ENCODE assay signal across 8 mouse cellular contexts in genomic region chr2:144452364-144453008, GRCm38 (mm10).
DNase-seq lines count a peak whose midpoint lies in the region; ATAC-seq and TF ChIP-seq lines count a peak whose summit lies in the region.

No protein-coding gene starts in this region.

- peak; percentile 88 for ATAC-seq in inflammation-experienced regulatory T-cells, adult 6 months
- ATAC-seq in megakaryocyte progenitor cell, adult 5-6 weeks (replicated peaks; ENCODE audit: poor library complexity): peak; percentile 94

- intact Hi-C loops in left cerebral cortex, adult 2 months (cut with DNase I): loop anchor here (2.0 to 10.0 kb wide), 7 partner anchors 40 to 1340 kb away; no protein-coding TSS in a partner anchor

- DNase-seq in ZHBTc4 (ENCODE audit: low read depth, low spot score): peak; percentile 86
- peak; percentile 75 to 82 for DNase-seq in cerebellum, postnatal 36 days
- peak; percentile 52 to 53 for DNase-seq in gastrocnemius, adult 8-10 months (ENCODE audit: low spot score in 2 of 2)
- peak; percentile 79 to 82 for DNase-seq in left cerebral cortex, adult 2 months (ENCODE audit: extremely low spot score in 1 of 2, low spot score in 2 of 2)
- peak; percentile 86 to 91 for DNase-seq in right cerebral cortex, postnatal 10 days (ENCODE audit: low spot score in 2 of 2)
- DNase-seq in urinary bladder, postnatal 14 days (ENCODE audit: low spot score): peak; percentile 85

- no peak overlapping the region for H3K27ac ChIP-seq in left cerebral cortex, adult 2 months

- no peak overlapping the region for H3K4me3 ChIP-seq in left cerebral cortex, adult 2 months

- TF ChIP-seq CTCF in left cerebral cortex, adult 2 months (IDR thresholded peaks at IDR 0.05): peak; percentile 91
